Mouse (Mus musculus) heart, embryonic 12.5 days (tissue): Measurements from ENCODE around the gene Slc9a5. TPM values are rescaled to one million over a fixed set of nuclear protein-coding genes. Genes with fewer than 3 reads are reported as not detected.

Experiments
- ATAC-seq: fragments of 200-750 bp; cut with Nextera tagmentation; 2 replicates; pipeline ENCODE4 v1.8.0; 2017; ENCODE audit warnings: moderate TSS enrichment, moderate library complexity; ENCODE audit not compliant: insufficient number of reproducible peaks, low FRiP score
- H3K27ac ChIP-seq: fragments of 300-500 bp; sonication (generic); 2 replicates; pipeline ENCODE4 v1.5.1; 2016; ENCODE audit warnings: mild to moderate bottlenecking, moderate library complexity; ENCODE audit not compliant: poor library complexity, severe bottlenecking
- H3K27me3 ChIP-seq: fragments of 300-500 bp; sonication (generic); replicated peaks from 2 replicates; pipeline ENCODE4 v1.6.1; 2016; ENCODE audit warnings: mild to moderate bottlenecking, moderate library complexity
- H3K36me3 ChIP-seq: fragments of 300-500 bp; sonication (generic); 2 replicates; pipeline ENCODE4 v1.6.1; 2016; ENCODE audit warnings: mild to moderate bottlenecking, moderate library complexity
- H3K4me1 ChIP-seq: fragments of 300-500 bp; sonication (generic); replicated peaks from 2 replicates; pipeline ENCODE4 v1.6.1; 2016; ENCODE audit warnings: mild to moderate bottlenecking
- H3K4me2 ChIP-seq: fragments of 300-500 bp; sonication (generic); 2 replicates; pipeline ENCODE4 v1.6.1; 2016; ENCODE audit warnings: mild to moderate bottlenecking, moderate library complexity
- H3K4me3 ChIP-seq: fragments of 300-500 bp; sonication (generic); 2 replicates; pipeline ENCODE4 v1.5.1; 2016; ENCODE audit warnings: mild to moderate bottlenecking
- H3K9ac ChIP-seq: fragments of 300-500 bp; sonication (generic); 2 replicates; pipeline ENCODE4 v1.6.1; 2016; ENCODE audit warnings: mild to moderate bottlenecking, moderate library complexity
- H3K9me3 ChIP-seq: fragments of 300-500 bp; sonication (generic); replicated peaks from 2 replicates; pipeline ENCODE4 v1.6.1; 2016; ENCODE audit warnings: mild to moderate bottlenecking, moderate library complexity
- WGBS: fragments of 180-500 bp; shearing (Covaris S2); methylation state at CpG from one replicate; pipeline ENCODE4 v1.1.7; 2016; 5-methylcytosine and 5-hydroxymethylcytosine counted together
- polyA plus RNA-seq: library from polyadenylated mRNA; unstranded; fragments of >200 nt; fragmentation: Nextera tagmentation; extraction: Ambion mirVana; gene quantifications from 2 replicates; pipeline ENCODE4 v1.2.1, GENCODE M21; 2016

Slc9a5 gene
- polyA plus RNA-seq, 1 experiment from 2014 or later = 1.6 TPM

DNA sequence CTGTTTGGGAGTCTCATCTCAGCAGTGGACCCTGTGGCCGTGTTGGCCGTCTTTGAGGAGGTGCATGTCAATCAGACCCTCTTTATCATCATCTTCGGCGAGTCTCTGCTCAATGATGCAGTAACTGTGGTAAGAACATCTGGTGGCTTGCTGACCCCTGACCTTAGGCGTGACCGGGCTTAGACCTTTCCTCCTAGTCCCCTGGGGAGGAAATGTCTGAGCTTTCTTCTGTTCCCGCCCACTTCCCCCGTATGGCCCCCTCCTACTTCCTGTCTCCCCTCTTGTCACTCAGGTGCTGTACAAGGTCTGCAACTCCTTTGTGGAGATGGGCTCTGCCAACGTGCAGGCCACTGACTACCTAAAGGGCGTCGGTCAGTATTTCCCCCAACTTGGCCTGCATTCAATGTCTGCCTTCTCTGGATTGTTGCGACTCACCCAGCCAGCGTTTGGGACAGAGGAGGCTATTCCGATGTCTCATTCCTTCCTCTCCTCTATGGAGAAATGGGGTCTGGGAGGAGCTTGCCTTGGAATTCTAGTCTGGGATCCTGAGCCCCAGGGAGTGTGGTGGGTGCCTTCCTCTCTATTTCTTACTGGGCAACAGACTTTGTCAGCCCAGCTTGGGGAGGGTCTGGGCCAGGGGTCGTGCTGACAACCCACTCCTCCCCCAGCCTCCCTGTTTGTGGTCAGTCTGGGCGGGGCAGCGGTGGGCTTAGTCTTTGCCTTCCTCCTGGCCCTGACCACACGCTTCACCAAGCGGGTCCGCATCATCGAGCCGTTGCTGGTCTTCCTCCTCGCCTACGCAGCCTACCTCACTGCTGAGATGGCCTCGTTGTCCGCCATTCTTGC lies 6.8 kb downstream of the Slc9a5 start:
- Histone ChIP-seq H3K9ac (no peak overlapping the region), H3K36me3 (no peaks in the 10 kb centered on the region), H3K4me2 (no peak overlapping the region), H3K4me3 (no peak overlapping the region), H3K4me1 (peaks cover 20% of the 10 kb centered on the region), H3K9me3 (no peaks in the 10 kb centered on the region), H3K27me3 (peaks cover 5% of the 10 kb centered on the region; the same call in 1 of the 2 replicates), H3K27ac (no peak overlapping the region)
- WGBS = 68% methylated on average over 26 of the region's 26 CpGs
- ATAC-seq = no peak

GRCm38 (mm10) chr8:105356681-105357080 lies 8.0 kb downstream of the Slc9a5 start:
- Histone ChIP-seq H3K27me3 (peaks cover 5% of the 10 kb centered on the region; the same call in 1 of the 2 replicates), H3K9me3 (no peaks in the 10 kb centered on the region), H3K4me2 (no peak overlapping the region), H3K36me3 (no peaks in the 10 kb centered on the region), H3K27ac (no peak overlapping the region), H3K4me3 (no peak overlapping the region), H3K4me1 (peaks cover 19% of the 10 kb centered on the region), H3K9ac (no peak overlapping the region)
- WGBS = 81% methylated on average over 14 of the region's 14 CpGs
- ATAC-seq = no peak

- H3K9me3 ChIP-seq = no peaks in the 10 kb centered on the region
- no peak overlapping the region for H3K9ac ChIP-seq
- H3K4me2 ChIP-seq = no peak overlapping the region
- H3K27me3 ChIP-seq = peaks cover 5% of the 10 kb centered on the region; the same call in 1 of the 2 replicates
- no peak overlapping the region for H3K4me3 ChIP-seq
- peaks cover 29% of the 10 kb centered on the region for H3K4me1 ChIP-seq
- 0 out of 2 replicates have a peak, but pooled peaks have one; percentile 34 for ATAC-seq
- H3K27ac ChIP-seq = no peak overlapping the region
- WGBS = 66% methylated on average over 15 of the region's 15 CpGs
- no peaks in the 10 kb centered on the region for H3K36me3 ChIP-seq
Measured at GRCm38 (mm10) chr8:105359208-105359607, 10.6 kb downstream of the Slc9a5 start.

- no peak overlapping the region for H3K4me2 ChIP-seq
- H3K4me3 ChIP-seq = no peak overlapping the region
- WGBS = 39% methylated on average over 4 of the region's 4 CpGs
- H3K36me3 ChIP-seq = no peaks in the 10 kb centered on the region
- H3K4me1 ChIP-seq = peaks cover 29% of the 10 kb centered on the region
- no peaks in the 10 kb centered on the region for H3K9me3 ChIP-seq
- no peak overlapping the region for H3K27ac ChIP-seq
- no peak for ATAC-seq
- peaks cover 5% of the 10 kb centered on the region; the same call in 1 of the 2 replicates for H3K27me3 ChIP-seq
- H3K9ac ChIP-seq = no peak overlapping the region
Measured at GRCm38 (mm10) chr8:105359646-105360045, 11.0 kb downstream of the Slc9a5 start.

- H3K27ac ChIP-seq = peak overlapping the region; percentile 49
- ATAC-seq = 0 out of 2 replicates have a peak, but pooled peaks have one; percentile 27
- H3K9ac ChIP-seq = no peak overlapping the region
- H3K4me3 ChIP-seq = no peak overlapping the region
- H3K27me3 ChIP-seq = no peaks in the 10 kb centered on the region
- H3K4me2 ChIP-seq = no peak overlapping the region
- 0 out of 2 replicates have a peak, but pooled peaks cover under 1% of the 10 kb centered on the region for H3K36me3 ChIP-seq
- no peaks in the 10 kb centered on the region for H3K9me3 ChIP-seq
- peaks cover 20% of the 10 kb centered on the region; the same call in 1 of the 2 replicates for H3K4me1 ChIP-seq
- 59% methylated on average over 12 of the region's 12 CpGs for WGBS
Measured at GRCm38 (mm10) chr8:105361751-105362702, 13.4 kb downstream of the Slc9a5 start.

- Histone ChIP-seq H3K4me1 (peaks cover 15% of the 10 kb centered on the region; the same call in 1 of the 2 replicates), H3K27ac (no peak overlapping the region), H3K9ac (no peak overlapping the region), H3K27me3 (no peaks in the 10 kb centered on the region; the same call in 1 of the 2 replicates), H3K4me2 (no peak overlapping the region), H3K36me3 (0 out of 2 replicates have a peak, but pooled peaks cover 6% of the 10 kb centered on the region), H3K9me3 (no peaks in the 10 kb centered on the region), H3K4me3 (no peak overlapping the region)
- no peak for ATAC-seq
- 67% methylated on average over 2 of the region's 2 CpGs for WGBS
Measured at GRCm38 (mm10) chr8:105367107-105367506, 18.5 kb downstream of the Slc9a5 start.

- no peak overlapping the region for H3K27ac ChIP-seq
- 0 out of 2 replicates have a peak, but pooled peaks cover under 1% of the 10 kb centered on the region for H3K36me3 ChIP-seq
- H3K9ac ChIP-seq = no peak overlapping the region
- H3K4me1 ChIP-seq = peaks cover 5% of the 10 kb centered on the region; the same call in 1 of the 2 replicates
- H3K4me3 ChIP-seq = no peak overlapping the region
- no peak overlapping the region for H3K4me2 ChIP-seq
- 0 out of 2 replicates have a peak, but pooled peaks cover 5% of the 10 kb centered on the region for H3K9me3 ChIP-seq
- peaks cover 18% of the 10 kb centered on the region; the same call in 1 of the 2 replicates for H3K27me3 ChIP-seq
- 75% methylated on average over 9 of the region's 9 CpGs for WGBS
- ATAC-seq = no peak
Measured at GRCm38 (mm10) chr8:105372473-105372872, 23.8 kb downstream of the Slc9a5 start.

DNA sequence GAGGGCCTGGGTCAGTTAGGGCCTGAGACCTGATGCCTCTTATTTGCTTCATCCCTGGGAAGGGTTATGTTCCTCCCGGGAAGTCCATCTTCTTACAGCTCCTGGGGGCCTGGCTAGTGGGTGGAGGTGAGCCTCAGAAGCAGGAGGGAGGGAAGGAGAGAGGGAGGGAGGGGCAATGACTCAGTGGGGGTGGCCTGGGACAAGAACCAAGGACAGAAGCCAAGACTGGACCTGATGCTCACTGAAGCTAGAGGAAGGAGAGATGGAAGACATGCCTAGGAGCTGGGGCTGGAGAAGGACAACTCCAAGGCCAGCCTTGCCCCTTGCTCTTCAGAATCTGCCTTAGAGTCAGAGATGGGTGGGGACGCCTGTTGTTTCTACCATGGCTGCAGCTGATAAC lies 24.4 kb downstream of the Slc9a5 start, which contains the start of gene Plekhg4:
Gene Plekhg4 (plus strand): TSS at position 243 of the 400 bp plus-strand sequence.
- ATAC-seq = no peak
- no peak within 1 kb of the TSS for H3K4me3 ChIP-seq

GRCm38 (mm10) chr8:105374513-105374966 lies 25.9 kb downstream of the Slc9a5 start:
- ATAC-seq = peak; percentile 22; the same call in 1 of the 2 replicates
- Histone ChIP-seq H3K36me3 (no peaks in the 10 kb centered on the region), H3K4me2 (peak overlapping the region; percentile 61), H3K27me3 (peaks cover 18% of the 10 kb centered on the region; the same call in 1 of the 2 replicates), H3K4me3 (peak overlapping the region; percentile 26), H3K9me3 (0 out of 2 replicates have a peak, but pooled peaks cover 5% of the 10 kb centered on the region), H3K9ac (no peak overlapping the region), H3K27ac (no peak overlapping the region), H3K4me1 (peaks cover 16% of the 10 kb centered on the region)
- WGBS = 25% methylated on average over 33 of the region's 33 CpGs

More for the DNA sequence above, 24.4 kb downstream of the Slc9a5 start, which contains the start of gene Plekhg4:
- no peaks in the 10 kb centered on the region for H3K36me3 ChIP-seq
- peaks cover 18% of the 10 kb centered on the region; the same call in 1 of the 2 replicates for H3K27me3 ChIP-seq
- peaks cover 5% of the 10 kb centered on the region; the same call in 1 of the 2 replicates for H3K4me1 ChIP-seq
- peak within 1 kb of the TSS; percentile 61; the same call in 1 of the 2 replicates for H3K4me2 ChIP-seq
- H3K9ac ChIP-seq = no peak within 1 kb of the TSS
- H3K27ac ChIP-seq = no peak within 1 kb of the TSS
- H3K9me3 ChIP-seq = 0 out of 2 replicates have a peak, but pooled peaks cover 5% of the 10 kb centered on the region
- WGBS = 44% methylated on average over 2 of the region's 2 CpGs

- WGBS = 42% methylated on average over 19 of the region's 19 CpGs
Measured at GRCm38 (mm10) chr8:105378673-105379072, 30.0 kb downstream of the Slc9a5 start.

More at GRCm38 (mm10) chr8:105378673-105379072, 30.0 kb downstream of the Slc9a5 start:
- Histone ChIP-seq H3K27me3 (peaks cover 13% of the 10 kb centered on the region; the same call in 1 of the 2 replicates), H3K36me3 (no peaks in the 10 kb centered on the region), H3K4me2 (peak overlapping the region; percentile 8; the same call in 1 of the 2 replicates), H3K4me1 (peaks cover 13% of the 10 kb centered on the region), H3K27ac (no peak overlapping the region), H3K4me3 (no peak overlapping the region), H3K9me3 (0 out of 2 replicates have a peak, but pooled peaks cover 5% of the 10 kb centered on the region), H3K9ac (0 out of 2 replicates have a peak overlapping the region, but pooled peaks have one; percentile 17)
- peak; percentile 41; the same call in 1 of the 2 replicates for ATAC-seq
